Mouse (Mus musculus) natural killer cell, adult 2 months (primary cell): ENCODE results near the gene Tnfsf12.

ENCODE experiments used
- DNase-seq, 2 experiments: peaks; one replicate each; pipeline ENCODE4 v3.0.0; 2022; ENCODE audit warnings: low spot score in 2 of 2

Gene Tnfsf12

GRCm38 (mm10) chr11:69655264-69656064 lies 40.2 kb downstream of the Tnfsf12 start, which contains the start of gene Sox15:
Gene Sox15, plus strand, starts transcription at chr11:69655314.
- DNase-seq = no peak

DNA sequence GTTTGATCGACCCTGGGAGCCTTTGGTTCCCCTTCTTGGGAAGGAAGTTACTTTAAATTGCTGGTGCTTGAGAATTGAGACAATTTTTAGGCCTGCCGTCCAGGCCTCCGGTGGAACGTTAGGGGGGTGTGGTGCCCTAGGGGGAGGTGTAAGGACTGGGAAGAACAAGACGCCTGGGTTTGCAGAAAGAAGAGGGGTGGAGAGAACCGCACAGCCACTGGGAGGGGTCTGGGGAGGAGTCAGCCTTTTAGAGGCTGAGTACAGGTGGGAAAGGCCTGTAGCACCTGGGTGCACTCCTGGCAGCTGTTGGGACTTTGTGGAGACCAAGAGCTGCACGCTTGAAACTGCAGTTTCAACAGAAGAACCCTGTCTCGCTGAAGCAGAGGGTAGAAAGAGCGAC lies 40.9 kb downstream of the Tnfsf12 start:
- no peak for DNase-seq

DNA sequence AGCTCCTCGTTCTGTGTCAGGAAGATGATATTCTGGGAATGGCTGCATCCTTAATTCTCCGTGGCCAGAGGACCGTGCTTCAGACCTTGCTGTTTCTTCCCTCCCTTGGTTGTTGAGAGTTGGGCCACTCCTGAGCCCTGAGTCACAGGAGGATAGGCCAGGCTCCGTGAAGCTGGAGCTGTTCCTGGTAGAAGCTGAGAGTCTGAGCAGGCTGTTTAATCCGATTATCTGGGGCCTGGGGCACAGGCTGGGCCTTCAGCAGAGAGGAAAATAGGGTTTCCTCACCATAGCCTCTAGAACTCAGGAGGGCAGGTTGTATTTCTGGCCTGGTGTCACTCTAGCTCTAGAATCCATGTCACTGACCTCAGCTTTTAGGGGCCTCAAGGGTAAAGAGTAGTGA lies 42.2 kb downstream of the Tnfsf12 start:
- no peak for DNase-seq

GRCm38 (mm10) chr11:69645860-69646259 lies 49.8 kb downstream of the Tnfsf12 start:
- DNase-seq = no peak
